Mouse (Mus musculus): ENCODE results near the gene Clstn2.

- TF ChIP-seq POLR2A (IDR thresholded peaks at IDR 0.05; ENCODE audit: low read depth, low read length) = no peak
- no peak for TF ChIP-seq CTCF (IDR thresholded peaks at IDR 0.05; ENCODE audit: extremely low read depth, insufficient read length, insufficient replicate concordance, low read depth, low read length)
These were observed 520.6 kb downstream of the Clstn2 start for GRCm38 (mm10) chr9:97512282-97512850.

Data from small intestine, adult 2 months (tissue).